9 mouse cellular contexts compared by ENCODE assay signal in the genomic region with DNA sequence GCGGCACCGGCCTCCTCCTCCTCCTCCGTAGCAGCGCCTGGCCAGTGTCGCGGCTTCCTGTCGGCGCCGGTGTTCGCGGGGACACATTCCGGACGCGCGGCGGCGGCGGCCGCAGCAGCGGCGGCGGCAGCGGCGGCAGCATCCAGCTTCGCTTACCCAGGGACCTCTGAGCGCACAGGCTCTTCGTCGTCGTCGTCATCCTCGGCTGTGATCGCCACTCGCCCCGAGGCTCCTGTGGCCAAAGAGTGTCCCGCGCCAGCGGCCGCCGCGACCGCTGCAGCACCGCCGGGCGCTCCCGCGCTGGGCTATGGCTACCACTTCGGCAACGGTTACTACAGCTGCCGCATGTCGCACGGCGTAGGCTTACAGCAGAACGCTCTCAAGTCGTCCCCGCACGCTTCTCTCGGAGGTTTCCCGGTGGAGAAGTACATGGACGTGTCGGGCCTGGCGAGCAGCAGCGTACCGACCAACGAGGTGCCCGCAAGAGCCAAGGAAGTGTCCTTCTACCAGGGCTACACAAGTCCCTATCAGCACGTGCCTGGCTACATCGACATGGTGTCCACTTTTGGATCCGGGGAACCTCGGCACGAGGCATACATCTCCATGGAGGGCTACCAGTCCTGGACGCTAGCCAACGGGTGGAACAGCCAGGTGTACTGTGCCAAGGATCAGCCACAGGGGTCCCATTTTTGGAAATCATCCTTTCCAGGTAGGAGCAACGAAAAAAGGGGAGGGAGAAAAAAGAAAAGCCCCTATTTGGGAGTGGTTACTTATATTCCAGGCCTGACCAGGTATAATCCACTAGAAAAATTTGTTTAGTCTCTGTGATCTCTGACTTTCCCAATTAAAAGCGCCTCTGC. TPM values are rescaled to one million over a fixed set of nuclear protein-coding genes. Genes with fewer than 3 reads are reported as not detected.
DNase-seq lines count a peak whose midpoint lies in the region; ATAC-seq and TF ChIP-seq lines count a peak whose summit lies in the region.
"Had no signal": no experiment of that assay in that cellular context is flagged by ENCODE, and none has a peak within 500 bp of the region (broad histone marks: within the 10 kb centered on the region; RNA-seq: fewer than 3 reads in every experiment).

No protein-coding gene starts in this region.

- peak overlapping the region; percentile 73 for H3K4me2 ChIP-seq in lung, postnatal 0 days (replicated peaks; ENCODE audit: low read depth, low read length)
- H3K4me2 ChIP-seq in forebrain, embryonic 13.5 days, result peak overlapping the region; percentile 62

- no peaks in the 10 kb centered on the region for H3K9me3 ChIP-seq in lung, postnatal 0 days (ENCODE audit: low read length)
- no peaks in the 10 kb centered on the region for H3K9me3 ChIP-seq in forebrain, embryonic 13.5 days (replicated peaks)
- no peaks in the 10 kb centered on the region for H3K9me3 ChIP-seq in limb, embryonic 10.5 days (replicated peaks)

- no peak overlapping the region for H3K9ac ChIP-seq in lung, postnatal 0 days (replicated peaks; ENCODE audit: low read depth)
- peak overlapping the region; percentile 34; the same call in 1 of the 2 replicates for H3K9ac ChIP-seq in forebrain, embryonic 13.5 days

- H3K36me3 ChIP-seq in lung, postnatal 0 days (ENCODE audit: insufficient read depth, low read length), result no peaks in the 10 kb centered on the region
- H3K36me3 ChIP-seq in forebrain, embryonic 13.5 days (ENCODE audit: poor library complexity, severe bottlenecking), result no peaks in the 10 kb centered on the region
- H3K36me3 ChIP-seq in limb, embryonic 10.5 days, result no peaks in the 10 kb centered on the region
- H3K36me3 ChIP-seq in small intestine, adult 2 months (ENCODE audit: control insufficient read depth, insufficient read depth, low read length), result no peaks in the 10 kb centered on the region

- no peak for TF ChIP-seq POLR2A in lung, adult 2 months (IDR thresholded peaks at IDR 0.05; ENCODE audit: borderline replicate concordance, extremely low read depth, low read depth, low read length)
- 0 out of 2 replicates have a peak, but pooled peaks have one; percentile 6 for TF ChIP-seq POLR2A in small intestine, adult 2 months (IDR thresholded peaks at IDR 0.05; ENCODE audit: low read depth, low read length)

- no peak overlapping the region for H3K27ac ChIP-seq in lung, postnatal 0 days (ENCODE audit: low read length)
- H3K27ac ChIP-seq in forebrain, embryonic 13.5 days, result no peak overlapping the region
- peak overlapping the region; percentile 90 for H3K27ac ChIP-seq in limb, embryonic 10.5 days
- no peak overlapping the region for H3K27ac ChIP-seq in small intestine, adult 2 months (ENCODE audit: insufficient read depth, low read depth, low read length)

- WGBS in lung, postnatal 0 days, result 1% methylated on average over 43 of the region's 74 CpGs
- 2% methylated on average over 73 of the region's 74 CpGs for WGBS in lung, adult 2 months
- WGBS in forebrain, embryonic 13.5 days, result under 1% methylated on average over 70 of the region's 74 CpGs
- under 1% methylated on average over 74 of the region's 74 CpGs for whole genome bisulfite sequencing in limb, embryonic 10.5 days
- WGBS in small intestine, adult 2 months, result under 1% methylated on average over 71 of the region's 74 CpGs

- peak; percentile 16; the same call in 1 of the 2 replicates for ATAC-seq in lung, postnatal 0 days
- ATAC-seq in forebrain, embryonic 13.5 days, result 0 out of 2 replicates have a peak, but pooled peaks have one; percentile 48
- no peak for ATAC-seq in activated CD4-positive, CD25-positive, alpha-beta regulatory T cell, adult 4 months

- H3K4me3 ChIP-seq in lung, postnatal 0 days (ENCODE audit: low read depth, low read length), result peak overlapping the region; percentile 35
- H3K4me3 ChIP-seq in lung, adult 2 months (replicated peaks; ENCODE audit: extremely low read depth, low read depth, low read length), result no peak overlapping the region
- H3K4me3 ChIP-seq in forebrain, embryonic 13.5 days, result peak overlapping the region; percentile 39
- peak overlapping the region; percentile 80 for H3K4me3 ChIP-seq in limb, embryonic 10.5 days
- H3K4me3 ChIP-seq in small intestine, adult 2 months (ENCODE audit: low read depth, low read length), result peak overlapping the region; percentile 41

- TF ChIP-seq CTCF in lung, postnatal 0 days (IDR thresholded peaks at IDR 0.05), result no peak
- TF ChIP-seq CTCF in lung, adult 2 months (IDR thresholded peaks at IDR 0.05; ENCODE audit: insufficient read depth, low read length), result no peak
- TF ChIP-seq CTCF in small intestine, adult 2 months (IDR thresholded peaks at IDR 0.05; ENCODE audit: extremely low read depth, insufficient read length, insufficient replicate concordance, low read depth, low read length), result no peak

- no peak for DNase-seq in lung, postnatal 0 days (ENCODE audit: low spot score)
- no peak for DNase-seq in lung, adult 2 months
- DNase-seq in limb, embryonic 10.5 days (ENCODE audit: low spot score), result no peak
- DNase-seq in frontal cortex, postnatal 10 days (ENCODE audit: low spot score in 2 of 2), result no peak
- DNase-seq in cerebellum, adult 9-11 months, result no peak
- DNase-seq: right cerebral cortex, postnatal 14 days had no signal

- peaks cover 88% of the 10 kb centered on the region for H3K27me3 ChIP-seq in lung, postnatal 0 days (replicated peaks; ENCODE audit: insufficient read depth, low read length)
- H3K27me3 ChIP-seq in forebrain, embryonic 13.5 days, result peaks cover 97% of the 10 kb centered on the region
- H3K27me3 ChIP-seq in limb, embryonic 10.5 days (ENCODE audit: low read depth, poor library complexity, severe bottlenecking), result peaks cover 100% of the 10 kb centered on the region
- peaks cover 70% of the 10 kb centered on the region for H3K27me3 ChIP-seq in small intestine, adult 2 months (ENCODE audit: control insufficient read depth, insufficient read depth, low read length)

- TF ChIP-seq EP300 in lung, postnatal 0 days (IDR thresholded peaks at IDR 0.05), result no peak

- H3K4me1 ChIP-seq in lung, postnatal 0 days (ENCODE audit: insufficient read depth, low read depth, low read length), result peaks cover 4% of the 10 kb centered on the region
- H3K4me1 ChIP-seq in lung, adult 2 months (ENCODE audit: control insufficient read depth, insufficient read depth, low read length), result peaks cover 2% of the 10 kb centered on the region; the same call in 1 of the 2 replicates
- peaks cover 14% of the 10 kb centered on the region for H3K4me1 ChIP-seq in forebrain, embryonic 13.5 days
- peaks cover 55% of the 10 kb centered on the region for H3K4me1 ChIP-seq in limb, embryonic 10.5 days
- peaks cover 10% of the 10 kb centered on the region for H3K4me1 ChIP-seq in small intestine, adult 2 months (ENCODE audit: control insufficient read depth, insufficient read depth, insufficient read length, low read length)

RNA-seq across cellular contexts. Expression of gene Hoxd13, which starts 0.5 kb away (rescaled TPM):
- polyA plus RNA-seq in lung, postnatal 0 days (2015; fragmentation: Nextera tagmentation; extraction: Ambion mirVana), result not detected in 2 replicates
- polyA plus RNA-seq in lung, adult 2 months (2012; rRNA removed), result 0.04 and 0.15 TPM in 2 replicates
- polyA plus RNA-seq in forebrain, embryonic 13.5 days (2015; fragmentation: Nextera tagmentation; extraction: Ambion mirVana), result not detected in 2 replicates
- polyA plus RNA-seq in limb, embryonic 10.5 days (2016; fragmentation: Nextera tagmentation; extraction: Ambion mirVana), result 9.3 and 17.8 TPM in 2 replicates
- polyA plus RNA-seq in small intestine, adult 2 months (2012; rRNA removed), result not detected in 2 replicates
- polyA plus RNA-seq in activated CD4-positive, CD25-positive, alpha-beta regulatory T cell, adult 4 months (2017; shearing (Covaris generic)), result not detected

RNA-seq across cellular contexts. Expression of gene Hoxd12, which starts 6.2 kb away (rescaled TPM):
- not detected in 2 replicates for polyA plus RNA-seq in lung, postnatal 0 days (2015; fragmentation: Nextera tagmentation; extraction: Ambion mirVana)
- polyA plus RNA-seq in lung, adult 2 months (2012; rRNA removed), result not detected in 2 replicates
- polyA plus RNA-seq in forebrain, embryonic 13.5 days (2015; fragmentation: Nextera tagmentation; extraction: Ambion mirVana), result not detected in 2 replicates
- 26.0 and 44.8 TPM in 2 replicates for polyA plus RNA-seq in limb, embryonic 10.5 days (2016; fragmentation: Nextera tagmentation; extraction: Ambion mirVana)
- polyA plus RNA-seq in small intestine, adult 2 months (2012; rRNA removed), result not detected in 2 replicates
- not detected for polyA plus RNA-seq in activated CD4-positive, CD25-positive, alpha-beta regulatory T cell, adult 4 months (2017; shearing (Covaris generic))

RNA-seq across cellular contexts. Expression of gene Evx2, which starts 9.2 kb away (rescaled TPM):
- not detected in 2 replicates for polyA plus RNA-seq in lung, postnatal 0 days (2015; fragmentation: Nextera tagmentation; extraction: Ambion mirVana)
- polyA plus RNA-seq in lung, adult 2 months (2012; rRNA removed), result not detected in 2 replicates
- polyA plus RNA-seq in forebrain, embryonic 13.5 days (2015; fragmentation: Nextera tagmentation; extraction: Ambion mirVana), result not detected in 2 replicates
- polyA plus RNA-seq in limb, embryonic 10.5 days (2016; fragmentation: Nextera tagmentation; extraction: Ambion mirVana), result 0.84 TPM in 1 of 2 replicates, not detected in the other
- polyA plus RNA-seq in small intestine, adult 2 months (2012; rRNA removed), result not detected in 2 replicates
- polyA plus RNA-seq in activated CD4-positive, CD25-positive, alpha-beta regulatory T cell, adult 4 months (2017; shearing (Covaris generic)), result not detected

RNA-seq across cellular contexts. Expression of gene Hoxd11, which starts 10.8 kb away (rescaled TPM):
- polyA plus RNA-seq in lung, postnatal 0 days (2015; fragmentation: Nextera tagmentation; extraction: Ambion mirVana), result not detected in 2 replicates
- polyA plus RNA-seq in lung, adult 2 months (2012; rRNA removed), result 0.24 TPM in 1 of 2 replicates, not detected in the other
- polyA plus RNA-seq in forebrain, embryonic 13.5 days (2015; fragmentation: Nextera tagmentation; extraction: Ambion mirVana), result not detected in 2 replicates
- polyA plus RNA-seq in limb, embryonic 10.5 days (2016; fragmentation: Nextera tagmentation; extraction: Ambion mirVana), result 31.0 and 34.6 TPM in 2 replicates
- polyA plus RNA-seq in small intestine, adult 2 months (2012; rRNA removed), result not detected in 2 replicates
- not detected for polyA plus RNA-seq in activated CD4-positive, CD25-positive, alpha-beta regulatory T cell, adult 4 months (2017; shearing (Covaris generic))

RNA-seq across cellular contexts. Expression of gene Hoxd10, which starts 23.1 kb away (rescaled TPM):
- 0.20 TPM in 1 of 2 replicates, not detected in the other for polyA plus RNA-seq in lung, postnatal 0 days (2015; fragmentation: Nextera tagmentation; extraction: Ambion mirVana)
- not detected in 2 replicates for polyA plus RNA-seq in lung, adult 2 months (2012; rRNA removed)
- not detected in 2 replicates for polyA plus RNA-seq in forebrain, embryonic 13.5 days (2015; fragmentation: Nextera tagmentation; extraction: Ambion mirVana)
- 51.1 and 68.0 TPM in 2 replicates for polyA plus RNA-seq in limb, embryonic 10.5 days (2016; fragmentation: Nextera tagmentation; extraction: Ambion mirVana)
- not detected in 2 replicates for polyA plus RNA-seq in small intestine, adult 2 months (2012; rRNA removed)
- polyA plus RNA-seq in activated CD4-positive, CD25-positive, alpha-beta regulatory T cell, adult 4 months (2017; shearing (Covaris generic)), result not detected

Comparison
In these comparisons a context has a peak if more than half of its experiments do, and no peak if none do; other contexts are left out.
1. RNA of gene Hoxd12, which starts 6.2 kb away (polyA plus RNA-seq): 26.0 to 44.8 TPM in limb, embryonic 10.5 days; not detected in forebrain, embryonic 13.5 days, not detected in lung, postnatal 0 days, not detected in lung, adult 2 months, not detected in small intestine, adult 2 months and not detected in activated CD4-positive, CD25-positive, alpha-beta regulatory T cell, adult 4 months; every median in the first group is over 10 times any median in the second.